Mouse (Mus musculus): ENCODE measurements at regions not wholly inside any gene's neighbourhood (a gene's known extent, or its start where the extent isn't known, plus 50 kb on each side); places are given as distances from the start of the nearest gene placed in this dataset.

- no peak overlapping the region for H3K9ac ChIP-seq
- no peak overlapping the region for H3K4me2 ChIP-seq
- H3K9me3 ChIP-seq = no peaks in the 10 kb centered on the region
- no peak for ATAC-seq (replicated peaks)
- H3K27me3 ChIP-seq (replicated peaks) = no peaks in the 10 kb centered on the region
- no peaks in the 10 kb centered on the region for H3K36me3 ChIP-seq (replicated peaks)
- no peaks in the 10 kb centered on the region for H3K4me1 ChIP-seq
- H3K4me3 ChIP-seq = no peak overlapping the region
- no peak overlapping the region for H3K27ac ChIP-seq
- WGBS = 58% methylated on average over 7 of the region's 7 CpGs
Observed at GRCm38 (mm10) chr12:5787074-5787813, 411.8 kb upstream of the Klhl29 start.

DNA sequence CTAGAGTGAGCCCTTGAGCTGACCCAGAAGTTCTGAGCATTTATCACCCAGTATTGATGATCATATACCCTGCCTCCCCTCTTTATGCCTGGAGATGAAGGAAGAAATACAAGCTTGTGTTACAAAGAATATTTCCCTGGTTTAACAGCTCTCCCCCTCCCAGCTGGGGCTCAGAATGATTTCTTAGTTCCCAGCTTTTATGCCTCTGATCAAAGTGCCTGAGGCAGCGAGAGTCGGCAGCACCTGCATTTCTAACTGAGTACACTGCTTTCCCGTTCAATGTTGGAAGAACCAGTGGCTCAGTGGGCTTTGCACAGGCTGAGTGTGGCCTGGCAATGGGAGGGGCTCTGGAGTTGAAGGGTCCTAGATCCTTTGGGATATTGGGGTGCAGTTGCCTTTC, 405.8 kb upstream of the Klhl29 start:
- WGBS = 28% methylated on average over 3 of the region's 3 CpGs
- Histone ChIP-seq H3K36me3 (replicated peaks) (no peaks in the 10 kb centered on the region), H3K27ac (no peak overlapping the region), H3K4me2 (no peak overlapping the region), H3K4me1 (no peaks in the 10 kb centered on the region), H3K9me3 (no peaks in the 10 kb centered on the region), H3K9ac (no peak overlapping the region), H3K4me3 (no peak overlapping the region), H3K27me3 (replicated peaks) (no peaks in the 10 kb centered on the region)
- no peak for ATAC-seq (replicated peaks)

DNA sequence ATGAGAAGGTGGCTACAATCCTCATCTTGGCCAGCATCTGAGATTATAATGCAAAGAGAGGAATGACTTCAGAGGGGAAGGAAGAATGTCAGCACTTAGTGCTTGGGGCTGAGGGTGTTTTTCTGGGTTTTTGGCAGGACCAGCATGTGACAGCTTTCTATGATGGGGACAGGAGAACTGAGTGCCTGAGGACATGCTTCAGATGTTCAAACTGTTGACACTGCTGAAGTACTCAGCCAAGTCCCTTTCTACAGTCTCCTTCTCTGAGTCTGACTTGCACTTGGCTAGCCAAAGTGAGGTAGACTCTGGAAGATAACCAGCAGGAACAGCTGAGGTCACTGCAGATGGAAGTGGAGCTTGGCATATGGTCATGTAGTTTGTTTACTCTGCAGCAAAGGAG, 402.1 kb upstream of the Klhl29 start:
- Histone ChIP-seq H3K4me1 (no peaks in the 10 kb centered on the region), H3K4me2 (no peak overlapping the region), H3K9me3 (no peaks in the 10 kb centered on the region), H3K27me3 (replicated peaks) (no peaks in the 10 kb centered on the region), H3K9ac (no peak overlapping the region), H3K27ac (no peak overlapping the region), H3K36me3 (replicated peaks) (no peaks in the 10 kb centered on the region), H3K4me3 (no peak overlapping the region)
- no peak for ATAC-seq (replicated peaks)

GRCm38 (mm10) chr12:5771399-5771978, 396.0 kb upstream of the Klhl29 start:
- ATAC-seq (replicated peaks) = no peak
- H3K9me3 ChIP-seq = no peaks in the 10 kb centered on the region
- WGBS = 70% methylated on average over 5 of the region's 5 CpGs
- no peak overlapping the region for H3K27ac ChIP-seq
- no peak overlapping the region for H3K9ac ChIP-seq
- H3K36me3 ChIP-seq (replicated peaks) = no peaks in the 10 kb centered on the region
- no peak overlapping the region for H3K4me2 ChIP-seq
- H3K4me1 ChIP-seq = no peaks in the 10 kb centered on the region
- no peaks in the 10 kb centered on the region for H3K27me3 ChIP-seq (replicated peaks)
- H3K4me3 ChIP-seq = no peak overlapping the region

GRCm38 (mm10) chr12:5770531-5770930, 395.0 kb upstream of the Klhl29 start:
- no peaks in the 10 kb centered on the region for H3K9me3 ChIP-seq
- no peak for ATAC-seq (replicated peaks)
- H3K4me1 ChIP-seq = no peaks in the 10 kb centered on the region
- WGBS = 78% methylated on average over 2 of the region's 2 CpGs
- no peaks in the 10 kb centered on the region for H3K36me3 ChIP-seq (replicated peaks)
- no peak overlapping the region for H3K27ac ChIP-seq
- no peak overlapping the region for H3K9ac ChIP-seq
- no peaks in the 10 kb centered on the region for H3K27me3 ChIP-seq (replicated peaks)
- H3K4me2 ChIP-seq = no peak overlapping the region
- no peak overlapping the region for H3K4me3 ChIP-seq

DNA sequence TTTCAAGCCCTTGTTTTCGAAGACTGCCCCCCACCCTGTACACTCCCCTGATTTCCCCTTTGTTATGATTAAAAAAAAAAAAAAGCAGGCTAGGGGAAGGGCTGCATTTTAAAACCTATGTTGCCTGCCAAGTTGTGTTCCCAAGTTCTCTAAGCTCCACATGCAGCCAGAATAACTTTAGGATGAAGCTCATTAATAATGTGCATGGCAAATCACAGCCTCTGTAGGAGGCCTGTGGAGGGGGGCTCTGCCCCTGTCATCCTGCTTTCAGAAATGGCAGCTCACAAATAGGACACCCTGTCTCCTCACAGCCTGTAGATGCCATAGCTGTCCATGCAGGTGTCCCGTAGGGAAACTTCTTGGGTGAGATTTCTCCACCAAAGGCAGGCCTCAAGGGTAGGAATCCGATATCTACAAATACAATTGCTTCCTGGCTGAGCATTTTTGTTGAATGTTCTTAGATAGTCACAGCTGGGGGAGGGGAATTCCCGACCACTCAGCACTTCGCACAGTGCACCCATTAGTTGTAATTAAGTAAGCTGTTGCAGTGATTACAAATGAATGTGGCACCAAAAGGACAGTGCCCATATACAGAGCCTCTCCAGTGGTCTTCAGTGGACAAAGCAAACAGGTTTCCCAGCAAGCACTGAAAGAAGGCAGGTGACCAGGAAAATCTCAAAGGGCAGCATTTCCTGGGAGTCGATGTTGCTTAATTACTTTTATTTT, 389.1 kb upstream of the Klhl29 start:
- H3K27ac ChIP-seq = peak overlapping the region; percentile 65; the same call in 1 of the 2 replicates

GRCm38 (mm10) chr12:5764026-5764425, 388.5 kb upstream of the Klhl29 start:
- H3K9ac ChIP-seq = no peak overlapping the region
- H3K4me3 ChIP-seq = no peak overlapping the region
- no peaks in the 10 kb centered on the region for H3K36me3 ChIP-seq (replicated peaks)
- H3K4me1 ChIP-seq = peaks cover 14% of the 10 kb centered on the region
- 64% methylated on average over 1 of the region's 1 CpGs for WGBS
- H3K27ac ChIP-seq = peak overlapping the region; percentile 65
- H3K27me3 ChIP-seq (replicated peaks) = no peaks in the 10 kb centered on the region
- H3K9me3 ChIP-seq = no peaks in the 10 kb centered on the region
- peak; percentile 81 for ATAC-seq (replicated peaks)
- no peak overlapping the region for H3K4me2 ChIP-seq

More for the DNA sequence above, 389.1 kb upstream of the Klhl29 start:
- H3K4me2 ChIP-seq = no peak overlapping the region
- peaks cover 14% of the 10 kb centered on the region for H3K4me1 ChIP-seq
- H3K36me3 ChIP-seq (replicated peaks) = no peaks in the 10 kb centered on the region
- H3K4me3 ChIP-seq = no peak overlapping the region
- WGBS = 35% methylated on average over 6 of the region's 6 CpGs
- no peaks in the 10 kb centered on the region for H3K9me3 ChIP-seq
- peak; percentile 91 for ATAC-seq (replicated peaks)
- no peak overlapping the region for H3K9ac ChIP-seq
- H3K27me3 ChIP-seq (replicated peaks) = no peaks in the 10 kb centered on the region

- WGBS = 88% methylated on average over 6 of the region's 6 CpGs
- ATAC-seq (replicated peaks) = no peak
- no peak overlapping the region for H3K4me2 ChIP-seq
- no peak overlapping the region for H3K4me3 ChIP-seq
- no peaks in the 10 kb centered on the region for H3K9me3 ChIP-seq
- no peaks in the 10 kb centered on the region for H3K27me3 ChIP-seq (replicated peaks)
- no peaks in the 10 kb centered on the region for H3K36me3 ChIP-seq (replicated peaks)
- H3K9ac ChIP-seq = no peak overlapping the region
- peaks cover 14% of the 10 kb centered on the region for H3K4me1 ChIP-seq
- H3K27ac ChIP-seq = no peak overlapping the region
Observed at GRCm38 (mm10) chr12:5762306-5762927, 386.9 kb upstream of the Klhl29 start.

- H3K27ac ChIP-seq = no peak overlapping the region
- H3K4me1 ChIP-seq = peaks cover 10% of the 10 kb centered on the region
- no peaks in the 10 kb centered on the region for H3K36me3 ChIP-seq (replicated peaks)
- no peak for ATAC-seq (replicated peaks)
- 87% methylated on average over 3 of the region's 3 CpGs for WGBS
- no peaks in the 10 kb centered on the region for H3K9me3 ChIP-seq
- H3K4me2 ChIP-seq = no peak overlapping the region
- H3K4me3 ChIP-seq = no peak overlapping the region
- H3K27me3 ChIP-seq (replicated peaks) = no peaks in the 10 kb centered on the region
- no peak overlapping the region for H3K9ac ChIP-seq
Observed at GRCm38 (mm10) chr12:5759485-5759884, 384.0 kb upstream of the Klhl29 start.

- no peak overlapping the region for H3K27ac ChIP-seq
- no peak overlapping the region for H3K9ac ChIP-seq
- no peaks in the 10 kb centered on the region for H3K4me1 ChIP-seq
- 88% methylated on average over 2 of the region's 2 CpGs for WGBS
- no peak overlapping the region for H3K4me3 ChIP-seq
- no peaks in the 10 kb centered on the region for H3K9me3 ChIP-seq
- H3K36me3 ChIP-seq (replicated peaks) = no peaks in the 10 kb centered on the region
- ATAC-seq (replicated peaks) = no peak
- H3K27me3 ChIP-seq (replicated peaks) = no peaks in the 10 kb centered on the region
- no peak overlapping the region for H3K4me2 ChIP-seq
Observed at GRCm38 (mm10) chr12:5757766-5758165, 382.3 kb upstream of the Klhl29 start.

DNA sequence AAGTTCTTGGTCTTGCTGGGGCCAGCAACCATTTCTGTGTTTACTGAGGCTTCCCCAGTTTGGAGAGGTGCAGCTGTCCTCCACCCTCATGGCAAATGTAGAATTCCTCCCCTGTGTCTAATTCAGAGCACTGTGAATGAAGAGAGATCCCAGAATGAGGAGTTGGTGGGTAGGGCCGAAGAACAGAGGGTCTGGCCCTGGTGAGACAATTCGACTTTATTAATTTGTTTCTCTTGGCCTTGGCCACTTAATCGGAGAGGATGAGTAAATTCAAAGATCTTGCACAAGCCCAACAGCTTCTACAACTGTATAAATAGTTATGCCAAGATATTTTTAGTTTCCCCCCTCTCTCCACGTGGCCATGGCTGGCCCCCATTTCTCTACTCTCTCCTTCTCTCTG, 381.9 kb upstream of the Klhl29 start:
- WGBS = 92% methylated on average over 4 of the region's 4 CpGs
- H3K4me1 ChIP-seq = no peaks in the 10 kb centered on the region
- H3K9me3 ChIP-seq = no peaks in the 10 kb centered on the region
- no peak overlapping the region for H3K4me2 ChIP-seq
- no peak overlapping the region for H3K27ac ChIP-seq
- no peak for ATAC-seq (replicated peaks)
- no peak overlapping the region for H3K4me3 ChIP-seq
- no peak overlapping the region for H3K9ac ChIP-seq
- H3K27me3 ChIP-seq (replicated peaks) = no peaks in the 10 kb centered on the region
- no peaks in the 10 kb centered on the region for H3K36me3 ChIP-seq (replicated peaks)

DNA sequence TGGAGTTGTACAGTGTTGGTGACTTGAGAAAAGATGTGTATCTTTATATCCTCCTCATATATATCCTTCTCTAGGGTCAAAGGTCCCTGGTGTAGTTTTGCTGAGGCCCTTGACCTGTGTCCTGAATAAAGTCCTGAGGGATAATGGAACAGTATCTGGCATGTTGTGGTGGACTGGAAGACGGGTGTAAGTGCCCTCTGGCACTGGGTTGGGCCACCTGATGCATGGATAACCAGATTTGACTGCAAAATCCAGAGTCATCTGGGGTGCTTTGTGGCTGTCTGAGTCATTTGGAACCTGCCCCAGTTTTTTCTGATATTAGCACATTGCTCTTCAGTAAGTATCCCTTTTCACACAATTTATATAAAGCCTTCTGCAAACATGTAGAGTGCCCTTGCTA, 378.3 kb upstream of the Klhl29 start:
- Histone ChIP-seq H3K9me3 (no peaks in the 10 kb centered on the region), H3K27ac (no peak overlapping the region), H3K4me1 (no peaks in the 10 kb centered on the region), H3K36me3 (replicated peaks) (no peaks in the 10 kb centered on the region), H3K27me3 (replicated peaks) (no peaks in the 10 kb centered on the region), H3K4me2 (no peak overlapping the region), H3K4me3 (no peak overlapping the region), H3K9ac (no peak overlapping the region)
- 67% methylated on average over 1 of the region's 1 CpGs for WGBS
- no peak for ATAC-seq (replicated peaks)

Data from midbrain, embryonic 15.5 days (tissue).